Mouse (Mus musculus): ENCODE results near the gene Tarsl2.
A peak's percentile ranks its signal among the peaks of the same experiment; 100 is the strongest.

Gene Tarsl2

DNA sequence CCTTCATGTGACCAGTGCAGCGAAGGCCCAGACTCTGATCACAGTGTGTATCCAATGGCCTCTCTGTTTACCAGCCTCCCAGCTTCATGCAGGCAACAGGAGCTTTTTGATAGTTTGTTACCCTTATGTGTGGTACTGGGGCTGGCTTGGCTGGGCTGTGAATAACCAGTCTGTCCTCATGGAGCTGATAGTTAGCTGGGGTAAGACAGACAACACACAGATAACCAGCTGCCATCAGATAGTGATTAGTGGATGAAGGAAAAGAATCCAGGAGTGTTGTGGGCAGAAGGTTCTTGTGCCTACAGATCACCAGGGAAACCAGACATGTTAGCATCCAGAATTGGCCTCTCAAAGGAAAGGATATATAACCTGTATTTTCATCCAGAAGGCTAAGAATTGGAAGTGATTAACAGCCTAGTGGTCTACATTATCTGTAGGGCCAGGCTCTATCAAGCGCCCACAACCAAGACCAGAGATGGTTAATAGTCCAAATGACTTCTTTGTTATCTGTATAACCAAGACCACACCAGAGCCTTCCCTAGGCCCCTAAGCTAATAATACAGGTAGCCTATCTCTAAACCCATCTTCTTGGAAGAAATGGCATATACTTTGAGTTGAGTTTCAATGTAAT lies 12.9 kb downstream of the Tarsl2 start:
- DNase-seq (ENCODE audit: low spot score) = no peak

DNA sequence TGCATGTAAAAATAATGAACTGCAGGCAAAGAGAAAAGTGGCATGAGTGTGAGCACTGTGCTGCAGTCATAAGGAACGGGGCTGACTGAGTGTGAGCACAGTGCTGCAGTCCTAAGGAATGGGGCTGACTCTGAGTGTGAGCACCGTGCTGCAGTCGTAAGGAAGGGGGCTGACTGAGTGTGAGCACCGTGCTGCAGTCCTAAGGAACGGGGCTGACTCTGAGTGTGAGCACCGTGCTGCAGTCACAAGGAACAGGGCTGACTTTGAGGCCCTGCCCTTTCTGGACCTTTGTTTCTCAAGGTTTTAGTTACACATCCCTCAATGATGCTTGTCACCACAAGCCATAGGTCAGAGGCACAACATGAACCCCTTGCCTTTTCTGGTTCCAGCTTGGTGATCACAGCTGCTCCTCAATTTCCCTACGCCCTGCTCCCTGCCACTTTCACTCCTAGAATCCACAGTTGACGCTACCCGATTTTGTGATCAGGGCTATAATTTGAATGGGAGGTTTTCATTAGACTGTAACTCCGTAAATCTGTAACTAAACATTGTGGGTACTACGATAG lies 18.6 kb downstream of the Tarsl2 start:
- no peak for DNase-seq (ENCODE audit: low spot score)

DNA sequence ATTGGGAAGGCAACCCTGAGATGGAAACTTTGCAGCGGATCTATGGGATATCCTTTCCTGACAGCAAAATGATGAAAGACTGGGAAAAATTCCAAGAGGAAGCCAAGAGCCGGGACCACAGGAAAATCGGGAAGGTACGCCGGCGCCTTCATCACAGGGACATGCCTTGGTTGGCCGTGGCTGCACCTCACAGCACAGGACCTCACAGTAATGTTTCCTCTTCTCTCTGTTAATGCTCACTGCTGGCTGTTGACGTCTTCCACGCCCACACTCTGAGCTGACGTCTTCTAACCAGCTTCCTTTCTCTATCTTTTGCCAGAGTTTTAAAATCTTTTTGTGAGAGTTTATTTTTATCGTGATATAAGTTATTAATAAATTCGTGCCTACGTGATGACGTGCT lies 19.2 kb downstream of the Tarsl2 start:
- DNase-seq (ENCODE audit: low spot score) = no peak

DNA sequence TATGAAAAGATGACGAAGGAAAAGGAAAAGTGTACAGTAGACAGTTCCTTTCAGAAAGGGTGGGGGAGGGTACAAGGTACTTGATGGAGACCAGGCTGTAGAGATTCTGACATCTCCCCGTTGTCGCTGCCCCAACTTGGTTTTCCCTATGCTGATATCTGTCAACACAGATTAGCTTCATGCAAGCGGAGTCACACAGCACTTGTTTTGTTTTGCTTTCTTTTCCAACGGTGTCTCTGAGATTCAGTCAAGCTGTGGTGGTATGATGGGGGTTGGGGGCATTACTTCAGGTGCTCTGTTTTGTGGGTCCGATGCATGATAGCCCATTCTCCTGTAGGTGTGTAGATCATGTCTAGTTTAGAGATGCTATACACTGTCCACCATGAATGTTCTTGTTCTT lies 22.8 kb downstream of the Tarsl2 start:
- DNase-seq (ENCODE audit: low spot score) = no peak

DNA sequence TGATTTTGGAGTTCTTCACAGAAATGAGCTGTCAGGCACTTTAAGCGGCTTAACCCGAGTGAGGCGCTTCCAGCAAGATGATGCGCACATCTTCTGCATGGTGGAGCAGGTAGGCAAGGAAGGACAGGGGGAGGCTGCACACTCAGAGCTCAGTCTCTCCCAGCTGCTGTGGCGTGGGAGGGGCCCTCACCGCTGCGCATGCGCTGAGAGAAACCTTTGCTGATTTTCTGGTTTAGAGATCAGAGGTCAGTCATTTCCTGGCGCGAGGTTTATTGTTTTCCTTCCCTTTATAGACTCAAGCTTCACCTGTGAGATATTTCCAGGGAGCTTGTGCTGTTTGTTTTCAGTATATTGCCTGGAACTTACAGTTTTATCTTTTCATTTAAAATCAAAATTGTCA lies 33.4 kb downstream of the Tarsl2 start:
- no peak for DNase-seq (ENCODE audit: low spot score)

DNA sequence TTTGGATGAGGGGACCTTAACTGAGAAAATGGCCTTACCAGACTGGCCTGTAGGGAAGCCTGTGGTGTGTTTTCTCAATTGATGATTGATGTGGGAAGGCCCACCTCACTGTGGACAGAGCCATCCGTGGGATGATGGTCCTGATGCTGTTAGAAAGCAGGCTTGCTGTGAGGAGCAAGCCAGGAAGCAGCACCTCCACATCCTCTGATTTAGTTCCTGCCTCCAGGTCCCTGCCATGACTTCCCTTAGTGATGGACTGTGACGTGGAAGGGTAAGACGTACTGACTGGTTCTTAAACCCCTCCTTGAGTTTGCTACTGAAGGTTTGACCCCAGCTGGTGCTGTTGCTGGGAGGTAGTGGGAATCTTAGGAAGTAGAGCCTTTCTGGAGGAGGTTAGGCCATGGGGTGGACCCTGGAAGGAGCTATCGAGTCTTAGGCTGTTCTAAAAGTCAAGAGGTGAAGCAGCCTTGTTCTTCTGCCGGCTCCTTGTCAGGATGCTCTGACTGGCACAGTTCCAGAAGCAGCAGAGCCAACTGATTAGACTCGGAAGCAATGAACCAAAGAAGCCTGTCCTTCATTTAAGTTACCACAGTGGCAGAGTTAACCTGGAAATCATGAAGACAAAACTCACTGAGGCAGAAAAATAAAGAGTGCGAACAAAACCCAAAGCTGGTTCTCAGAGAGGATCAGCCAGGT lies 34.4 kb downstream of the Tarsl2 start:
- DNase-seq (ENCODE audit: low spot score) = no peak

DNA sequence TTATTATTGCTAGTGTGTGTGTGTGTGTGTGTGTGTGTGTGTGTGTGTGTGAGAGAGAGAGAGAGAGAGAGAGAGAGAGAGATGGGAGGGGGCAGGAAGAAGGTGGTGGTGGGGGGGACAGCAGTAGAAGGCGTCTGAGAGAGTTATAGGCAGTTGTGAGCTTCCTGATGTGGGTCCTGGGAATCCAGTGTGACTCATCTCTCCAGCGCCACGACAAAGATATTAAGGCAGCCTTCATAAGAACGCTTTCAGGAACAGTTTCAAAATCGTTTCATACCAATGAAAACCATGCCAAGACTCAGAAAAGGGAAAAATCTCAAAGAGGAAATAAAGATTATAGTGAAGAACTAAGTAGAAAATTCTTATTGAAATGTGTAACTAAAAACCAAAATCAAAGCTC lies 36.5 kb downstream of the Tarsl2 start:
- no peak for DNase-seq (ENCODE audit: low spot score)

DNA sequence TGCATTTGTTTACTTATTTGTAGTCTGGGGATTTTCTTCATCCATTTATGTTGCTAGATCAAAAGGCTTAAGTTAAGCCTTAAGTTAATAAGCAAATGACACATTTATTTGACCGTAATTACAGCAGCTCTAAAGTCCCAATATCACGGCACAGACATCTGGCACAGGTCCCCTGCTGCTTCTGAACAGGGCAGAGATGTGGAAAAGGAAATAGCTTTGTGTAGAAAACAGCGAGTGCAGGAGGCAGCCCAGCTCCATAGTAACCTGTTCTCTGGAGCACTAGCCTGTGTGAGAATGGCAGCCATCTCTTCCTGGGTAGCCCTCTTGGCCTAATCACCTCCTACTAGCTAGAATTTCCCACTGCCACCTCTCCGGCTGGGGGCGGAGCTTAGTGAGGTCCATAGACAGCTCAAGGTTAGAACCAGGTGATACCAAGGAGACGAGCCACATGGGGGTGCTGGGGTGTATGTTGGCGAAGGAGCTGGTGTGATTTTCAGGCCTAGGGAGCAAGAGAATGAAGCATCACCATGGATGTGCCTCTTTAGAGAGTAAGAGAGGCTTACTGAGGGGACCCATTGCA lies 39.6 kb downstream of the Tarsl2 start:
- no peak for DNase-seq (ENCODE audit: low spot score)

DNA sequence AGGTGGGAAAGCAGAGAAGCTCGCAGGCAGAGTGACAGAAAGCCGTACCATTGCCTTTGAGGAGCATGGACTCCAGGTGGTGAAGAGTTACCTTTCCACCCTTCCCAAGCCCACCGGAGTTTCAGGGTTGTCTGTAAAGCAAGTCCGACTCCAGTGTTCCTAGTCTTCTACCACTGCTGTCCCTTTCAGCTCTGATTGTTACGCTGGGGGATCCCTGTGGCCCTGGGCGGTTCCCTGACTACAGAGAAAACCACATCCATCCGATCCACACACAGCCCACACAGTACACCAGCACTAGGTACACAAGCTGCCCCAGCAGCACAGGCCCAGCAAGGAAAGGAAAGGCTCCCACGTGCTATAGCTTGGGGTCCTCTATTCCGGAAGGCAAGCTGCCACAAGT lies 42.0 kb downstream of the Tarsl2 start:
- DNase-seq (ENCODE audit: low spot score) = no peak

DNA sequence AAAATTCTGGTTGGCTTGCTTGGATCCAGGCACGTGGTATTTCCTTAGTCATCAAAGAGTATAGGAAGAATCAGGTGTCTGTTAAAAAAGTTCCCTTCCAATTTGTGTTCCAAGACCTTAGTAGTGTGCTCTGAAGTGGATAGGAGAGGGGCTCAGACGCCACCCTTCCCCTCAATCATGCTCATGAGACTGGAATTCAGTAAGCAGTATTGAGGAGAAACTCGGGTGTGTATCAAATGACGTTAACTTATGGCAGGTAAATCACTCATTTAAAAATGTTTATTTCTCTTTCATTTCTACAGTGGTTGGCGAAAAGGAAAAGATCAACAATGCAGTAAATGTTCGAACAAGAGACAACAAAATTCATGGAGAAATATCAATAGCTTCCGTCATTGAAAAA lies 46.2 kb downstream of the Tarsl2 start, which contains the start of gene Tm2d3:
TSS of gene Tm2d3 (plus strand) at position 301 of the 400 bp plus-strand sequence.
- no peak for DNase-seq (ENCODE audit: low spot score)

DNA sequence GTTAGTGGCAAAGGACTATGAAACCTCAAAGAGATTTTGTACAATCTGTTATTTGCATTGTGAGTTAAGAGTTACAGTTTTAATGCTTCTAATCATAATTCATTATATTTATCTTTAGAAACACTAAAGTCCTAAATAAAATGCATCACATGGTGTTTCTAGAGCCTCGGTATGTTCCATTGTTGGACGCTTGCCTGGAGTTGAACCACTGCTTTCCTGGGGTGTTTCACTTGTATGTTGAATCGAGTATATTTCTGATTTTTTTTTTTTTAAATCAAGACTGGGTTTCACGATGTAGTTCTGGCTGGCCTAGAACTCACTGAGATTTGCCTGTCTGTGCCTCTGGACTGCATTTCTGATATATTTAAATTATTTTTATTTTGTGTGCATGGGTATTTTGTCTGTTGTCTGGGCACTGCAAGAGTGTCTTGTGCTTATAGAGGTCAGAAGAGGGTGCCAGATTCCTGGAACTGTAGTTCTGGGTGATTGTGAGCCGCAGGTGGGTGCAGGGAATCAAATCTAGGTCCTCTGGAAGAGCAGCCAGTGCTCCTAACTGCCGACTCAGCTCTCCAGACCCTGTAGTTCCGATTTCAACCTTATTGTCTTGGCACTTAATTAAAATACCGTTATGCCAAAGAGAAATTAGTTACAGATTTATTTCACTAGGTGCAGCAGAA lies 47.4 kb downstream of the Tarsl2 start:
- DNase-seq (ENCODE audit: low spot score) = no peak

DNA sequence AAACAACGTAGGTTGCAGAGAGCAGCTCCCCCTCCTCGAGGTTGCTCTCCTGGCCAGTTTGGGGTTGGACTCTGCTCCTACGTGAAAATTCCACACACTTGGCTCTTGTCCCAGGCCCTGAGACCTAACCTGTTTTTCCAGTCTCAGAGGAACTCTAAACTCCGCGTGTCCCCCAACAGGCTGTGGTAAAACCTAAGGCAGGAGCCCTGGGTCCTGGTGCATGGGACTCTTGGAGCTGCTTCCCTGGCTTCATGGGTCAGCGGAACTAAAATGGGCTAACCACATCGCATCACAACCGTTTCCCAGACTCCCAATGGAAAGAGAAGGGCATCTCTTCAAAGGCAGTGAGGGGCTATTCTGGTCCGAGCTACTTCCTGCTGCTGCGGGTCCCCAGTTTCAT lies 48.2 kb downstream of the Tarsl2 start:
- DNase-seq (ENCODE audit: low spot score) = no peak

DNA sequence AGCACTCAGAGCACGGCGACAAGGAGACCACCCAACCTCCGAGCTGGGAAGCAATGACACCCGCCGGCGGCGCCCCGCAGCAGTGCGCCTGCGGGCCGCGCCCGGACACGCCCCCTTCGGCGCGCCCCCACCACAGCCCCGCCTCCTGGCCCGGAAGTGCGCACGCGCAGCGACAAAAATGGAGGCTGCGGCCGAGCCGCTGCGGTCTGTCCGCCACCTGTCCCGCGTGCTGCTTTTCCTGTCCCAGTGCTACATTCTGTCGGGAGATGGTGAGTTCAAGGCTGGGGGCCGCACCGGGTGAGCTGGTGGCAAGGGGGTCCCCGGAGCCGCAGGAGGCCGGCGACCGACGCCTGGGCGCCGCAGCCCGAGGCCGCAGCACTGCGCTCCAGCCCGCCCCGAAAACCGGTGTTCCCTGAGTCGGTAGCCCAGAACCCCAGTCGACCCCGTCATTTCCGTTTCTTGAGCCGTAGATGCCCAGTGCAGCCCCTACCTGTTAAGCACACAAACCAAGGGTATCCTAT lies 48.7 kb downstream of the Tarsl2 start:
- peak; percentile 86 for DNase-seq (ENCODE audit: low spot score)

DNA sequence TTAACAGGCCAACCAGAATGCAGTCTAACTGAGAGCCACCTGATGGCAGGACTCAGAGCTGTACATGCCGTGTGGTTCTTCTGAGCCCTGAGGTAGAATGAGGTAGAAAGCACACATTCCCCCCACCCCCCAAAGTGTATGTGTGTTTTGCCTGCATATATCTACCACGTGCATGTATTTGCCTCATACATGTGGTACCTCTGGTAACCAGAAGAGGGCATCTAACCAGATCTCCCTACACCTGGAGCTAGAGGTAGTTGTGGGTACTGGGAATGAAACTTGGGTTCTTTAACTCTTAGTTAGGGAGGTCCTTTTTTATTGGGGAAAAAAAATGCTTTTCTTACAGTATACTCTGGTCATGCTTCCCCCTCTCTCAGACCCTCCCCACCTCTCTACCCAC lies 51.8 kb downstream of the Tarsl2 start:
- no peak for DNase-seq (ENCODE audit: low spot score)

DNA sequence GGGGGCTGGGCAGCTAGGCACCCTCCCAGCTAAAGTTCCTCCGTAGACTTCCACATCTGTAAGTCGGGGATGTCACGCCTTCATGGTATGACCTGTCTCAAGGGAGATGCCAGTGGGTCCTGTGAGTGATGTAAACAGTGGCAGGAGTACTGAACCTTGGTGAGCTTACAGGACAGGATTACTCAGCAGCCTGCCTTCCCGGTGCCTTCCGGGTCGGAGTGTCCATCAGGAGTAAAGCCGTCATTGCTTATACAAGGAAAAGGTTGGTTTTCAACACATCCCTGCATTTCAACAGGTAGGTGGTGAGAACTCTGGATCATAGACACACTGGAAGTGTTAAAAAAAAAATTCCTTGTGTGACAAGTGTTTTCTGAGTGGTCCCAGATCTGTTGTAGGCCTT lies 57.4 kb downstream of the Tarsl2 start:
- no peak for DNase-seq (ENCODE audit: low spot score)

DNA sequence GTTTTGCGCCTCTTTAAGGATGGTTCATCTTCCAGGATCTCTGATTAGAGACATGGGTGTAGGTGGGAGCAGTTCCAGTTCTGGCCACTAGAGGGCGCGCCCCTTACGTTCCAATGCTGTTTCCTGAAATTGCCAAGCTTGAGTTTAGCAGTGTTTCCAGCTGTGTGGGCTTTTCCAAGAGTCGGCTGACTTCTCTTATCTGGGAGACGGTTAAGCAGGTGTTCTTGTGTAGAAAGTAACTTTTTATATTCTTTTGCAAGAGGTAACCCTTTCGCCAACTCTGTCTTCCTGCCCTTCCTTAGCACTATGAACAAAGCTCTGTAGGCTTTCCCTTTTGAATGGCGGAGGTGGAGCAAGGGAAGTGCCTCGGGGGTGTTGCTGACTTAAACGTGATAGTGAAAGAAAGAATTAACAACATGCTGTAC lies 60.1 kb downstream of the Tarsl2 start:
- DNase-seq (ENCODE audit: low spot score) = peak; percentile 87

DNA sequence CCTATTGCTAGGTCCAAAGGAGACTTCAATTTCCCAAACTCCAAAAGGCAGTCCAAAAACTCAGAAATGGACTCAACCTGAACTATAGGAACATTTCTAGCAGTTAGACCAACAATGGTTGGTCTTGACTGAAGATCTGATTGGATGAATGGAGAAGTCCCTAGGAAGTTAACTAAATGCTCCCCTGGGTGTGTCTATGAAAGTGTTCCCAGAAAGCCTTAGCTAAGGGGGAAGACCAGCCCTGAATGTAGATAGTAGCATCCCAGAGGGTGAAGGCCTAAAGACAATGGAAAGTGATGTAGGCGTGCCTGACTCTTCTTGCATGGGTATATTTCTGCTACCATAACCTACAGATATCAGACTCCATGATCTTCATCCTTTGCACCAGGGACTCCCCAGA lies 63.8 kb downstream of the Tarsl2 start:
- no peak for DNase-seq (ENCODE audit: low spot score)

DNA sequence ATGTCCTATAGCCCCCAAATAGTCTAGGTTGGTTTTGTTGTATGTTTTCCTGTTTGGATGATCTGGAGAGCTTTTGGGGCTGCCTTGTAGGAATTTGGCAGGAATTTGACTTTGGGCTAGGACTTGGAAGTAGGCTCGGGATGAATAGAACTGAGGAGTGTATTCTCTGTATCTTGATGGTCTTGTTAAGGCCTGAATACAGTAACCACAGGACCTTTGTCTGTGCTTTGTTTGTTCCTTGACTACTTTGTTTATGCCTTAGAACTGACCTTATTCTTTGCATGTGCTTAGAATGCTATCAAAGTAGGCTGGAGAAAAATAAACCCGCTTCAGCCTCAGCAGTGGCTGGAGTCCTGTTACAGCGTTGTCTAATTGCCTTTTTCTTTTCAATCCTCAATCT lies 65.6 kb downstream of the Tarsl2 start:
- no peak for DNase-seq (ENCODE audit: low spot score)

DNA sequence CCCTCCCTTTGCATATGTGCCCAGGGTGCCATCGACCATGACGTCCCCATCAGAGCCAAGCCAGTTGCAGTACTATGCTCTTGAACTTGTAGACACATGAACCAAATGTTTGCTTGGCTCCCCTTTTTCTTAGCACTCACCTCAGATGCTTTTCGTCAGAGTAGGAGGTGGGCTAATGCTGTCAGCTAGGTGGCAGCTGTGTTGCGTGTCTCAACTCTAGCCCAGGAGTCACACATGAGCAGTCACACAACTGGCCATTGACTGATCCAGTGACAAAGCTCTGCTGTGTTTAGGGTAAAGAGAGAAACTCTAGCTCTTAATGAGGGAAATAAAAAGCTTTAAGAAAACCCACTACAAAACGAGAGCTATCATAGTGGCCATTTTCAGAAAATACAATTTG lies 69.1 kb downstream of the Tarsl2 start:
- no peak for DNase-seq (ENCODE audit: low spot score)

DNA sequence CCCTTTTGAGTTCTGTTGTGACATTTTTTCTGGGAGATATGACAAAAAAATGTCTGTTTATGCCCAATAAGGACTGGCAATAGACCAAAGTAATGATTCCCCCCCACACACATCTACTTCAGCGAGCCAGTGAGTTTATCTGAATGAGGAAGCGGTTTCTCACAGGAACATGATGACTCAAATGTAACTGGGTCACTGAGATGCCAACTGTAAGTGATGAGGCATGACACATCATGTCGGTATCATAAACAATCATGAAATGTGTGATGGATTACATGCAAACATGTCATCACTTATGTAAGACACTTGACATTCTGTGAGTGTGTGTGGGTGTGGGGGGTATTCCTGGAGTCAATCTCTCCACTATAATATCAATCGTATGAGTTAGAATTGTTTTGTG lies 69.6 kb downstream of the Tarsl2 start:
- no peak for DNase-seq (ENCODE audit: low spot score)

DNA sequence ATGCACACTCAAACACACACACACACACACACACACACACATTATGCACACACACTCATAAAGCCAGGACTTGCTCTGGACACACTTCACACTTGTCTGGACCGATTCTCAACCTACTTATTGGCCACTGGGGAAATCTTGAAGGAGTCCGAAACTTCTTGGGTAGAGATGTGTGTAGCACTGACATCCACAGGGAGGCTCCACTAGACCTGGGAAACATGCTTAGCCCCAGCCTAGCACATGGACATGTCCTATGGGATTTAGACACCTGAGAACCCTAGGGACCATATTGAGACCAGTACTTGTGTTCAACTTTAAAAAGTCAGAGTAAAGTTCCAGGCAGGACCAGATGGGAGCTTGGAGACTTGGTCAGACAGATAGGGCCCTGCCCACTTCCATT lies 89.3 kb downstream of the Tarsl2 start:
- no peak for DNase-seq (ENCODE audit: low spot score)

DNA sequence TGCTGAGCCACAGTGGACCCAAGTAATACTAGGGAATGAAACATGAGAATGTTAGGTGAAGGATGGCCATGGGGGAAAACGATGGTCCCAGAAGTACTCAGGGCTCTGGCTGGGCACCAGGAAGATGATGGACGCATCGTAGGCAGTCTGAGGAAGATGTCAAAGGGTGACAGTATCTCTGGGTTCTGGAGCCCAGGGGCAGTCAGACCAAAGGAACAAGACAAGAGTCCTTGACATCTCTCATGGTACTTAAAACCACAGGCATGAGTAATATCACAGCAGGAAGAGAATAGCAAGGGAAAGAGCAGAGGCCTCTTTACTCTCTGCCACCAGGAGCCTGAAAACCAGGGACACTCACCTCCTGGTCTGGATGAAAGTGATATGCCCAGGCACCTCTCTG lies 90.6 kb downstream of the Tarsl2 start:
- DNase-seq (ENCODE audit: low spot score) = no peak
